Mouse (Mus musculus): Measurements from ENCODE around the gene Fgf2.

DNA sequence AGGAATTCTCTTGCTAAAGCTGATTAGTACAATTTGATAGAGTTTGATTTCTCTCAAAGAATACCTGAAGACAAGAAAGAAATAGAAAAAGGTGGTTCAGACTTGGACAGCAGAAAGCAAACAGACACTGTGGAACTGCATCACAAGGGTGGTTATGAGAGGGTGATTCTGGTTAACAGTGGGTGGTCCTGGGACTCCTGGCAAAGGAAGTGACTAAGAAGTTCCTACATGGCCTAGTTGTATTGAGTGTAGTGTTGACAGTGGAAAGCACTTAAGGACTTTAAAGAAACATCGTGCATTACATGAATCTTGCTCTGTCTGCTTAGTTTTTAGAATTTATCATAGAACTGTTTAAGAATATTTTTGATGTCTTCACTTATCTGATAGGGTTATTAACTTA lies 107.8 kb downstream of the Fgf2 start:
- TF ChIP-seq CTCF (IDR thresholded peaks at IDR 0.05; ENCODE audit: low read depth) (no peak), EP300 (IDR thresholded peaks at IDR 0.05; ENCODE audit: low read depth) (no peak)

Data from liver, postnatal 0 days (tissue).